Mouse (Mus musculus): Measurements from ENCODE around the gene Pdxdc1.
"Not testable (repeated sequence)": the region's sequence is repeated elsewhere in the genome, so short reads cannot be mapped to it uniquely, and the experiment has no call there.

Gene Pdxdc1

DNA sequence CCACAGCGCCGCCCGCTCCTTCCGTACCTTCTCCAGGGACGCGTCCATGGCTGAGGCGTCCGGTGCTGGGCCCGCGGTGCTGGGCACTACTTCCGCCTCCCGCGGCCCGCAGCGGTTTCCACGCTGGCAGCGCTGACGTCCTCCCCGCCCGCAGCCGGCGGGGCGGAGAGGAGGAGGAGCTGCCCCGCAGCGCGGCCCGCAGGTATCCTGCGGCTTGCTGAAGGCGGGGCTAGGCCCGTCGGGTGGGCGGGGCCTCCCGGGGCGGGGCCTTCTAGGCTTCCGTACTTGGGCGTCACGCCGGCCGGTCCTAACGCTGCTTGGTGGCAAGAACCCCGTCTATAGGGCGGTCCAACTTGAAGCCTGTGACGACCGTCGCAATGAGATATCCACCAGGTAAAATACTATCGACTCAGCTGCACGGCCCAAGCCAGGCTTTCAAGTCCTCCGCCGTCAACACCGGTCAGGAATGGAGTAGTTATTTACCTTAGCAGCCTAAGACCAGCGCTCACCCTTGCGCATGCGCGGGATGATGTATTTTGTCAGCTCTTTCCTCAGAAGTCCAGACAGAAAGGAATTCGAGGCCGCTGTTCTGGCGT, at the start of gene Pdxdc1, which contains the start of gene Mpv17l:
Gene Pdxdc1, minus strand, starts transcription at position 244 of the 596 bp plus-strand sequence.
Gene Mpv17l, plus strand, starts transcription at position 274 of the 596 bp plus-strand sequence.
- peak; percentile 97 to 98 for DNase-seq (ENCODE audit: low spot score in 2 of 2)

DNA sequence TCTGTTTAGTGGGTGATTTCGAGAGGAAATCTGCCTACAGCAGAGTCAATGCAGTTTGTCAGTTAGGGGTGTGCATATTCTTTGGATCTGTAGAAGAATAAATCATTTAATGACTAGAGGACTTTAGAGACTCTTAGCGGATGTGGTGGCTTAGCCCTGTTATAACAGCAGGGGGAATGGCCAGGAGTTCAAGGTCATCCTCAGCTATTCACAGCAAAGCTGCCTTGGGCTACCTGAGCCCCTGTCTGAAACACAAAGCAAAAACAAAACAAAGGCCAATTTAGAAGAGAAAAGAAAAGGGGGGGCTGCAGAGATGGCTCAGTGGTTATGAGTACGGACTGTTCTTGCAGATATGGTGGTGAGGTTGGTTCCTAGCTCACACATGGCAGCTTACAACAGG, 48.3 kb upstream of the Pdxdc1 start:
- no peak for DNase-seq (ENCODE audit: low spot score in 2 of 2)

DNA sequence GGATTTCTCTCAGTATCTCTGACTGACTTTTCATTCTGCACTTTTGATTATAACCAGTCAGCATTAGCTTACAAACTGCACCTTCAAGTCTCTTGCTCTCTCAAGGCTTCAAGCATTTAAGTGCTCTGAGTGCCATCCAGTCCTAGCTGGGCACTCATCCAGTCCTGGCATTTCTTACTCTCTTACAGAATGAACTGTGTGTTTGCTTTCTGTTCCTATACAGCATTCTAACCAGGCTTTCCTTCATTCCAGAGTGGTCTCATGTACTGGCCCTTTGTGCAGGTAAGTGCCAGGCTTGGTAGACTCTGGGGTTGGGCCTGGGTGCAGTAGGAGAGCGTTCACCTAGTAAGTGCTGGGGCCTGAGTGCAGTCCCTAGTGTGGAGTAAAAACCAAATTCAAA, 43.4 kb upstream of the Pdxdc1 start:
- DNase-seq (ENCODE audit: low spot score in 2 of 2) = no peak

DNA sequence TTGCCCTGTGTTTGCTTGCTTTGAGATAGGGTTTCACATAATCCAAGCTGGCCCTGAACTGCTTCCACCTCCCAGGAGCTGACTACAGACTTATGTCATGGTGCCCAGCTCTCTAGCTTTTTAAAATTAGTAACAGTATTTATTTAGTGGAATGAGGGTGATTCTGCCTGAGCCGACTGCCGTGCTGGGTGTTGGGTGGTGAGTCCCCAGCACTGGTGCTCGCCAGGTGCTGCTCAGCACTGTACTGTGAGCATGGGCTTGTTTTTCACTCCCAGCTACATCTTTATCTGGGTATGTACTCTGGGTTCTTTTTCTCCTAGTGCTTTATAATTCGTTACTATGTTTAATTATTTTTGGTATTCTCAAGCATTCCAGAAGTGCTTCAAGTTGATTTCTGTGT, 42.2 kb upstream of the Pdxdc1 start:
- DNase-seq (ENCODE audit: low spot score in 2 of 2) = no peak

GRCm38 (mm10) chr16:13944752-13945151, 41.8 kb upstream of the Pdxdc1 start:
- DNase-seq (ENCODE audit: low spot score in 2 of 2) = no peak

DNA sequence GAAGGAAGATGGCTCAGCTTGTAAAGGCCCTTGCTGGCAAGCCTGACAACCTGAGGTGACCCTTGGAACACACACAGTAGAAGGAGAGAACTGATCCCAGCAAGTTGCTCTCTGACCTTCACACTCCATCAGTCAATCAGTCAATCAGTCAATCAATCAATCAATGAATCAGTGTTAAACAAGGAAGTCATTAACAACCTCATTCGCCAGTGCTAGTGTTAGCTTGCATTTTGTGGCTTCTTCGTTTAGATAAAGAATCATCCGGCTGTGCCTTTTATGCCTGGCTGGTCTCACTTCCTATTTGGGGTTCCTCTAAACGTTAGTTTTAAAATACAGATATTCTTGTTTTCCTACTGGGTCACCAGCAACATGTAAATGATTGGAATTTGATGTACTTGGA, 41.2 kb upstream of the Pdxdc1 start:
- DNase-seq (ENCODE audit: low spot score in 2 of 2) = no peak

- DNase-seq (ENCODE audit: low spot score in 2 of 2) = no peak
Measured at GRCm38 (mm10) chr16:13940847-13941395, 38.0 kb upstream of the Pdxdc1 start.

- DNase-seq (ENCODE audit: low spot score in 2 of 2) = no peak
Measured at GRCm38 (mm10) chr16:13940139-13940846, 37.4 kb upstream of the Pdxdc1 start.

- no peak for DNase-seq (ENCODE audit: low spot score in 2 of 2)
Measured at GRCm38 (mm10) chr16:13927456-13928075, 24.6 kb upstream of the Pdxdc1 start.

DNA sequence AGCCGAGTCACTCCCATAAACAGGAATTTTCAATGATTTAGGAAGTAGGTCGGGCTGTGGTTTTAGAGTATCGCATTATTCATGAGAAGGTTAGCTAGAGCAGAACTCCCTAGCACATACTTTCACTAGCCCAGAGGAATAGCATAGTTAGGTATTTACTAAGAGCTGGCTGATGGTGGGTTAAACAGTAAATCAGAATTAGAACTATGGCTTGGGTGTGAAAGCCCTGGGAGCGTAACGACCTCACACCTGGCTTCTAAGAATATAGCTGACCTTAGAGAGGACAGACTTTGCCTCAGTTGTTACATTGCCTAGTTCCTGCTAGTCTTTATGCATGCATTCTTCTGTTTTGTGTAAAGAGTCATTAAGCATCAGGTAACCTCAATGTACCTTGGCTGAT, 20.0 kb upstream of the Pdxdc1 start:
- not testable (repeated sequence) for DNase-seq (ENCODE audit: low spot score in 2 of 2)

- DNase-seq (ENCODE audit: low spot score in 2 of 2) = not testable (repeated sequence)
Measured at GRCm38 (mm10) chr16:13922499-13922898, 19.6 kb upstream of the Pdxdc1 start.

DNA sequence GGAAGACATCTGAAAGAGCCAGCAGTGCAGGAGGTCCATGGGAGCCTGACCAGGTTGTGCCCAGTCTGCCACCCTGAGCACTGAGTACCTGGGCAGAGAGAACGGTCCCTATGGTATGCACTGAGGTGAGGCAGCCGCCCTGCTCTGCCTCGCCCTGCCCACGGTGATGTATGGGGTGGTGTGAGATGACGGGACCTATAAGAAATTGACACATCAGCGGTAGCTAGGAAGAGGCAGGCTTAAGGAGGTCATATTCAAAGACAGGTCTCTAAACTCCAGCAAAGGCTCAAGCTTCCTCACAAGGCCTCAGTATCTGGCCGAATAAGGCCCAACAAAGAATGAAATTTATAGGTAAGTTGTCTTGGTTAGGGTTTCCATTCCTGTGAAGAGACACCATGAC, 18.9 kb upstream of the Pdxdc1 start:
- DNase-seq (ENCODE audit: low spot score in 2 of 2) = no peak

- no peak for DNase-seq (ENCODE audit: low spot score in 2 of 2)
Measured at GRCm38 (mm10) chr16:13921063-13921462, 18.1 kb upstream of the Pdxdc1 start.

- no peak for DNase-seq (ENCODE audit: low spot score in 2 of 2)
Measured at GRCm38 (mm10) chr16:13920093-13920492, 17.2 kb upstream of the Pdxdc1 start.

DNA sequence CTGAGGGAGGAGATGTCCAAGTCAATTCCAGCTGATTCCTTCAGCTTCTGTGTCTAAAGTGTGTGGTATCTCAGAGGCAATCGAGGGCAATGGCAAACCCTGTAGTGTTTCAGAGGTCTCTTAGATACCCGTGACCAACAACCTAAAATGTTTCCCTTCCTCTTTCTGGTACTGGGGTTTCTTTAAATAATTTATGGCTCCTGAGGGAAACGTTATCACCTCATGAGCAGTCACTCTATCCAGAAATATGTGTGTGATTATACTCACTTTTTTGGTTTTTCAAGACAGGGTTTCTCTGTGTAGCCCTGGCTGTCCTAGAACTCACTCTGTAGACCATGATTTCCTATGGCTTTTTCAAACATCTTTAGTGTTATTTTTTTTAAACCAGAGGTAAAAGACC, 4.4 kb upstream of the Pdxdc1 start:
- DNase-seq (ENCODE audit: low spot score in 2 of 2) = no peak

DNA sequence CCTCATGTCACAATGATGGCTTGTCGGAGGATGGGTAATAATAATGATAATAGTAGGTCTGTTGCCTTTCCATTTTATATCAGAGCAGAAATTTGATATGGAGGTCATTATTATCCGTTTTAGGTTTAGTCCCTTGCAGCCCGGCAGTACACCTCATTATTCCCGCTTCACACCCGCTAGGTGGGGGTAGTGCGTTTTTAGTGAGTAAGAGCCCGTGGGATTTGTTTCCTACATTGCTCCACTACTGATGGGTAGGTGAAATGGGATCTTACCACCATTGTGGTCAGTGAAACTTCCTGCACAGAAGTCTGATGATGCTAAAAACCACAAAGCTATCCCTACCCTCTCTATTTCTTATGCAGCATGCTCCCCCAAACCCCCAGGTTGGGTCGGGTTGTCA, 557 bp upstream of the Pdxdc1 start:
- no peak for DNase-seq (ENCODE audit: low spot score in 2 of 2)

DNA sequence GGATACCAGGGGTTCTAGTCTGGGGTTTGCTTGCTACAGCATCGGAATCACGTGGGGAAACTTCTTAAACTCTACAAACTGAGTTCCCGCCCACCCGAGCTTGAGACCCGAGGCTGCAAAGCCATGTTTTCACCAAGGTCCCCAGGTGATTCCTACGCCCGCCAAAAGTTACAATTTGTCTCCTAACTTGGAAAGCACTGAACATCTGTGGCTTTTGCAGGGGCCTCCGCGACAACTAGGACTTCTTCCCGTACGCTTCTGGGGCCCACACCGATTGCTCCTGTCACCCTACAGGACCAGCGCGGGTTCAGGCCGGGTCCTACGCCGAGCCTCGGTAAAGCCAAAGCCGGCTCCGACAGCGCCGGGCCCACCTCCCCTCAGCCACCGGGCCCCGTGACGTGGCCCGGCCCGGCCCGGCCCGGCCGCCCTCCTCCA, 517 bp downstream of the Pdxdc1 start:
- no peak for DNase-seq (ENCODE audit: low spot score in 2 of 2)

- no peak for DNase-seq (ENCODE audit: low spot score in 2 of 2)
Measured at GRCm38 (mm10) chr16:13898981-13899380, 4.0 kb downstream of the Pdxdc1 start.

GRCm38 (mm10) chr16:13896357-13896756, 6.6 kb downstream of the Pdxdc1 start:
- DNase-seq (ENCODE audit: low spot score in 2 of 2) = no peak

DNA sequence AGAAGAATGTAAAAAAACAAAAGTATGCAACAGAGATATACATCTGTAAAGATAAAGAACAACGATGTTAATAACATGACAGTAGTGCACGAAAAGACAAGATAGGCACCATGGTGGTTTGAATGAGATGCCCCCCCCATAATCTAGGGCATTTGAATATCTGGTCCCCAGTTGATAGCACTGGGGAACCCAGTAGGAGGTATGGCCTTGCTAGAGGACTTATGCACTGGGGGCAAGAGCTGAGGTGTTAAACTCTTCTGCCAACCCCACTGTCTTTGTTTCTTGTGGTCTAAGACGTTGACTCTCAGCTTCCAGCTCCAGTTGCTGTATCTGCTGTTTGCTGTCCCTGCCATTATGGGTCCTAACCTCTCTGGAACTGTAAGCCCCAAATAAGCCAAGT, 7.2 kb downstream of the Pdxdc1 start:
- no peak for DNase-seq (ENCODE audit: low spot score in 2 of 2)

- no peak for DNase-seq (ENCODE audit: low spot score in 2 of 2)
Measured at GRCm38 (mm10) chr16:13894097-13894496, 8.8 kb downstream of the Pdxdc1 start.

- DNase-seq (ENCODE audit: low spot score in 2 of 2) = no peak
Measured at GRCm38 (mm10) chr16:13892850-13893249, 10.1 kb downstream of the Pdxdc1 start.

- DNase-seq (ENCODE audit: low spot score in 2 of 2) = no peak
Measured at GRCm38 (mm10) chr16:13890449-13890848, 12.5 kb downstream of the Pdxdc1 start.
